Mouse (Mus musculus): Measurements from ENCODE around the gene Dnajc15. TPM values are rescaled to one million over a fixed set of nuclear protein-coding genes. Genes with fewer than 3 reads are reported as not detected.

The Dnajc15 gene
- polyA plus RNA-seq, 1 experiment from 2014 or later: 82.9 TPM

- Histone ChIP-seq H3K4me3 (no peak overlapping the region), H3K9me3 (no peaks in the 10 kb centered on the region), H3K4me1 (replicated peaks) (no peaks in the 10 kb centered on the region), H3K9ac (no peak overlapping the region), H3K4me2 (no peak overlapping the region), H3K27me3 (no peaks in the 10 kb centered on the region), H3K36me3 (no peaks in the 10 kb centered on the region), H3K27ac (replicated peaks) (no peak overlapping the region)
- no peak for ATAC-seq (ENCODE audit: low read depth)
Observed at GRCm38 (mm10) chr14:77783217-77783616, 91.7 kb downstream of the Dnajc15 start.

- ATAC-seq (ENCODE audit: low read depth): no peak
- Histone ChIP-seq H3K4me1 (replicated peaks) (no peaks in the 10 kb centered on the region), H3K4me3 (no peak overlapping the region), H3K36me3 (no peaks in the 10 kb centered on the region), H3K4me2 (no peak overlapping the region), H3K9ac (no peak overlapping the region), H3K9me3 (no peaks in the 10 kb centered on the region), H3K27me3 (no peaks in the 10 kb centered on the region), H3K27ac (replicated peaks) (no peak overlapping the region)
- 90% methylated on average over 1 of the region's 1 CpGs for WGBS
Observed at GRCm38 (mm10) chr14:77777365-77777764, 97.6 kb downstream of the Dnajc15 start.

DNA sequence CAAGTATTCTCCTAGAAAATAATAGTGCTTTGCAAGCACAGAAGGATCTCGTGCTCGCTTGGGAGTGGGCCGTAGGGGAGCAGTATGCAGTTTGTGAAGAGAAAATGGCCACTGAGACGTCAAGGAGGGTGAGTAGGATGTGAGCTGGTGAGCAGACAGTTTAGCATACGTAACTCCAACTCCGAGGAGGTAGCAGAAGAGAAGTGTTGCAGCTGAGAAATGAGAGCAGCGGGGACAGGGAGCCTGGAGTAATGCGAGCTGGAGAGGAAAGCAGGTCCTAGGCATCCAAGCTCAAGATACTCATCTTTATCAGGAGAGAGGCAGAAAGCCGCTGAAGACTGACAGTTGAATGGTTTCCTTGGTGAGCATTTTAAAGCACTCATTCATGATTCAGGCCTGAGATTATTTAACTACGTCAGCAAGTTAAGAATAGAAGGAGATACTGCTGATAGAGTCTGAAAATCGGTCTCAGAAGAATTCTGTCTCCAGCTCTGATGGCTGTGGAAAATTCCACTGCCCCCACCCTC is 98.9 kb downstream of the Dnajc15 start:
- no peak for ATAC-seq (ENCODE audit: low read depth)
- Histone ChIP-seq H3K4me2 (no peak overlapping the region), H3K36me3 (no peaks in the 10 kb centered on the region), H3K4me3 (no peak overlapping the region), H3K27ac (replicated peaks) (no peak overlapping the region), H3K9me3 (no peaks in the 10 kb centered on the region), H3K27me3 (no peaks in the 10 kb centered on the region), H3K9ac (no peak overlapping the region), H3K4me1 (replicated peaks) (no peaks in the 10 kb centered on the region)
- 88% methylated on average over 11 of the region's 11 CpGs for WGBS

DNA sequence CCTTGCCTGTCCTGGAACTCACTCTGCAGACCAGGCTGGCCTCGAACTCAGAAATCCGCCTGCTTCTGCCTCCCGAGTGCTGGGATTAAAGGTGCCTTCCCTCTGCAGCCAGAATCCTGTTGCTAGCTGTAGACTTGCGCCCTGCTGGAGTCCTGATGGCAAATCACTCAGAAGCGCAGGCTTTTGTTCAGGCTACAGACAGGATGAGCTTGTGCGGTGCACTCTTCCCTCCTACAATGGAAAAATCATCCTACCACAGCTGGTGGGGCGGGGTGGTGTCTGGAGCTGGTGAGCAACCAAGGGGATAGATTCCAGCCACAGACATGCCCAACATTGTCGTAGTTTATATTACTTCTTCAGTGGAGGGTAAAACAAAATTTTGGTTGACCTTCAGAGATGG is 101.6 kb downstream of the Dnajc15 start:
- Histone ChIP-seq H3K36me3 (no peaks in the 10 kb centered on the region), H3K4me1 (replicated peaks) (no peaks in the 10 kb centered on the region), H3K4me2 (no peak overlapping the region), H3K9ac (no peak overlapping the region), H3K27me3 (no peaks in the 10 kb centered on the region), H3K4me3 (no peak overlapping the region), H3K27ac (replicated peaks) (no peak overlapping the region), H3K9me3 (no peaks in the 10 kb centered on the region)
- 78% methylated on average over 8 of the region's 8 CpGs for WGBS
- no peak for ATAC-seq (ENCODE audit: low read depth)

- WGBS: 71% methylated on average over 2 of the region's 2 CpGs
- Histone ChIP-seq H3K36me3 (no peaks in the 10 kb centered on the region), H3K27me3 (no peaks in the 10 kb centered on the region), H3K9ac (no peak overlapping the region), H3K4me1 (replicated peaks) (no peaks in the 10 kb centered on the region), H3K4me2 (no peak overlapping the region), H3K27ac (replicated peaks) (no peak overlapping the region), H3K4me3 (no peak overlapping the region), H3K9me3 (no peaks in the 10 kb centered on the region)
- no peak for ATAC-seq (ENCODE audit: low read depth)
Observed at GRCm38 (mm10) chr14:77771626-77772025, 103.3 kb downstream of the Dnajc15 start.

Other genes with a start within 250 kb of the Dnajc15 start
- gene Epsti1, start 29.1 kb upstream of the Dnajc15 start, polyA plus RNA-seq (2015; fragmentation: Nextera tagmentation; extraction: Ambion mirVana): 0.27 and 0.41 TPM in 2 replicates
- 0.18 TPM in 1 of 2 replicates, not detected in the other for gene Fam216b, start 213.9 kb upstream of the Dnajc15 start, polyA plus RNA-seq (2015; fragmentation: Nextera tagmentation; extraction: Ambion mirVana)

Measured in neural tube, embryonic 13.5 days (tissue).